ENCODE assay signal across 8 mouse cellular contexts in genomic region chr4:156030651-156031118, GRCm38 (mm10). TPM values are rescaled to one million over a fixed set of nuclear protein-coding genes. Genes with fewer than 3 reads are reported as not detected.
DNase-seq lines count a peak whose midpoint lies in the region; ATAC-seq and TF ChIP-seq lines count a peak whose summit lies in the region.

No protein-coding gene starts in this region.

- WGBS in kidney, adult 2 months: 41% methylated on average over 9 of the region's 9 CpGs
- 68% methylated on average over 9 of the region's 9 CpGs for WGBS in forebrain, postnatal 0 days
- 89% methylated on average over 8 of the region's 9 CpGs for WGBS in macrophage (ENCODE audit: missing documents)

- no peaks in the 10 kb centered on the region for H3K9me3 ChIP-seq in forebrain, postnatal 0 days (ENCODE audit: low read length)

- intact Hi-C loops in left cerebral cortex, postnatal 36 days (cut with DNase I): loop anchor here (5.0 kb wide), 1 partner anchor 67 kb away; no protein-coding TSS in a partner anchor

- H3K4me2 ChIP-seq in forebrain, postnatal 0 days (ENCODE audit: low read depth): peak overlapping the region; percentile 73

- H3K4me1 ChIP-seq in kidney, adult 2 months (ENCODE audit: control insufficient read depth, insufficient read depth, low read length): peaks cover 15% of the 10 kb centered on the region
- peaks cover 16% of the 10 kb centered on the region for H3K4me1 ChIP-seq in forebrain, postnatal 0 days (ENCODE audit: insufficient read depth)

- no peak for TF ChIP-seq POLR2A in kidney, adult 2 months (IDR thresholded peaks at IDR 0.05; ENCODE audit: low read depth, low read length)

- H3K79me2 ChIP-seq in macrophage (ENCODE audit: inconsistent target): no peaks in the 10 kb centered on the region

- no peaks in the 10 kb centered on the region for H3K36me3 ChIP-seq in kidney, adult 2 months (ENCODE audit: control insufficient read depth, insufficient read depth, low read length)
- H3K36me3 ChIP-seq in forebrain, postnatal 0 days (ENCODE audit: insufficient read depth): peaks cover 6% of the 10 kb centered on the region; the same call in 1 of the 2 replicates
- H3K36me3 ChIP-seq in macrophage (ENCODE audit: inconsistent target): no peaks in the 10 kb centered on the region

- peak overlapping the region; percentile 64 for H3K9ac ChIP-seq in forebrain, postnatal 0 days

- DNase-seq in kidney, adult 2 months: no peak
- DNase-seq in kidney, postnatal 4 days: no peak
- peak; percentile 23 for DNase-seq in Muller cell, postnatal 12 days (ENCODE audit: inconsistent ontology term)
- no peak for DNase-seq in forebrain, postnatal 0 days
- DNase-seq in urinary bladder, postnatal 25 days (ENCODE audit: low spot score): no peak
- no peak for DNase-seq in spleen, adult 18-20 months
- no peak for DNase-seq in left cerebral cortex, postnatal 36 days (ENCODE audit: low spot score in 2 of 2)

- TF ChIP-seq CTCF in kidney, adult 2 months (conservative IDR thresholded peaks at IDR 0.05; ENCODE audit: insufficient read depth, insufficient read length, low read depth, low read length): no peak
- TF ChIP-seq CTCF in forebrain, postnatal 0 days (IDR thresholded peaks at IDR 0.05; ENCODE audit: low read depth): no peak; the same call in 1 of the 2 replicates

- H3K4me3 ChIP-seq in kidney, adult 2 months (ENCODE audit: insufficient read depth, low read depth, low read length): peak overlapping the region; percentile 57
- H3K4me3 ChIP-seq in forebrain, postnatal 0 days (ENCODE audit: low read depth, low read length): peak overlapping the region; percentile 51
- 0 out of 2 replicates have a peak overlapping the region, but pooled peaks have one; percentile 24 for H3K4me3 ChIP-seq in macrophage (ENCODE audit: inconsistent target)

- no peaks in the 10 kb centered on the region for H3K27me3 ChIP-seq in kidney, adult 2 months (replicated peaks; ENCODE audit: control insufficient read depth, insufficient read depth, low read length)
- peaks cover 9% of the 10 kb centered on the region for H3K27me3 ChIP-seq in forebrain, postnatal 0 days (ENCODE audit: insufficient read depth, low read length)

- ATAC-seq in forebrain, postnatal 0 days: peak; percentile 10; the same call in 1 of the 2 replicates

- peak overlapping the region; percentile 21; the same call in 1 of the 2 replicates for H3K27ac ChIP-seq in kidney, adult 2 months (ENCODE audit: insufficient read depth, low read depth, low read length)
- H3K27ac ChIP-seq in forebrain, postnatal 0 days (ENCODE audit: low read depth, low read length): peak overlapping the region; percentile 64
- no peak overlapping the region for H3K27ac ChIP-seq in macrophage

RNA-seq across cellular contexts. Expression of gene Tnfrsf18, which starts 4.7 kb away (rescaled TPM):
- polyA plus RNA-seq in kidney, adult 2 months (2012; rRNA removed): 0.95 and 4.0 TPM in 2 replicates
- total RNA-seq in forebrain, postnatal 0 days (2014; rRNA removed): 1.5 TPM in 1 of 2 replicates, not detected in the other
- 0.67 and 1.2 TPM in 2 replicates for polyA plus RNA-seq in forebrain, postnatal 0 days (2015; fragmentation: Nextera tagmentation; extraction: Ambion mirVana)
- not detected for total RNA-seq in macrophage (2018; cell fraction: chromatin; rRNA removed)
- under 1 TPM in 11 of 26 experiments, not detected in 15; 0.14 to 0.42 (median 0.22) TPM for total RNA-seq in macrophage (2018; cell fraction: cytosol; rRNA removed)
- total RNA-seq in macrophage (2018; cell fraction: nucleus; rRNA removed): under 1 TPM in 2 of 26 experiments, not detected in 24; 0.46 to 0.56 TPM
- 0.29 to 0.30 TPM in 2 of 3 replicates, not detected in the other for polyA plus RNA-seq in macrophage (2018)
- not detected for total RNA-seq in left cerebral cortex, postnatal 36 days (2021)

RNA-seq across cellular contexts. Expression of gene Tnfrsf4, which starts 17.0 kb away (rescaled TPM):
- polyA plus RNA-seq in kidney, adult 2 months (2012; rRNA removed): 1.6 and 3.8 TPM in 2 replicates
- total RNA-seq in forebrain, postnatal 0 days (2014; rRNA removed): 0.48 and 1.3 TPM in 2 replicates
- 0.40 and 0.49 TPM in 2 replicates for polyA plus RNA-seq in forebrain, postnatal 0 days (2015; fragmentation: Nextera tagmentation; extraction: Ambion mirVana)
- total RNA-seq in macrophage (2018; cell fraction: chromatin; rRNA removed): 10 to 100 TPM in 11 of 26 experiments, 1 to 10 TPM in 14, not detected in 1; 1.7 to 16.8 (median 7.6) TPM
- total RNA-seq in macrophage (2018; cell fraction: cytosol; rRNA removed): 1 to 10 TPM in 2 of 26 experiments, under 1 TPM in 19, not detected in 5; 0.10 to 1.2 (median 0.41) TPM
- total RNA-seq in macrophage (2018; cell fraction: nucleus; rRNA removed): 1 to 10 TPM; 1.1 to 9.5 (median 3.5) TPM
- polyA plus RNA-seq in macrophage (2018): 0.47 to 0.95 TPM (median 0.93 TPM) in 3 replicates
- total RNA-seq in left cerebral cortex, postnatal 36 days (2021): 1 to 10 TPM in 1 of 2 experiments, under 1 TPM in 1; 0.39 to 1.9 TPM

RNA-seq across cellular contexts. Expression of gene Ttll10, which starts 28.5 kb away (rescaled TPM):
- polyA plus RNA-seq in kidney, adult 2 months (2012; rRNA removed): 20.7 and 27.5 TPM in 2 replicates
- not detected in 2 replicates for total RNA-seq in forebrain, postnatal 0 days (2014; rRNA removed)
- polyA plus RNA-seq in forebrain, postnatal 0 days (2015; fragmentation: Nextera tagmentation; extraction: Ambion mirVana): 0.06 TPM in 1 of 2 replicates, not detected in the other
- total RNA-seq in macrophage (2018; cell fraction: chromatin; rRNA removed): not detected
- total RNA-seq in macrophage (2018; cell fraction: cytosol; rRNA removed): not detected
- total RNA-seq in macrophage (2018; cell fraction: nucleus; rRNA removed): not detected
- not detected in 3 replicates for polyA plus RNA-seq in macrophage (2018)
- not detected for total RNA-seq in left cerebral cortex, postnatal 36 days (2021)

RNA-seq across cellular contexts. Expression of gene Sdf4, which starts 38.0 kb away (rescaled TPM):
- polyA plus RNA-seq in kidney, adult 2 months (2012; rRNA removed): 55.1 and 60.4 TPM in 2 replicates
- 123 and 126 TPM in 2 replicates for total RNA-seq in forebrain, postnatal 0 days (2014; rRNA removed)
- polyA plus RNA-seq in forebrain, postnatal 0 days (2015; fragmentation: Nextera tagmentation; extraction: Ambion mirVana): 115 and 117 TPM in 2 replicates
- total RNA-seq in macrophage (2018; cell fraction: chromatin; rRNA removed): 100 to 1,000 TPM in 24 of 26 experiments, 10 to 100 TPM in 2; 76.5 to 184 (median 139) TPM
- 100 to 1,000 TPM; 182 to 279 (median 233) TPM for total RNA-seq in macrophage (2018; cell fraction: cytosol; rRNA removed)
- total RNA-seq in macrophage (2018; cell fraction: nucleus; rRNA removed): 100 to 1,000 TPM in 25 of 26 experiments, 10 to 100 TPM in 1; 92.3 to 220 (median 162) TPM
- polyA plus RNA-seq in macrophage (2018): 261 to 438 TPM (median 289 TPM) in 3 replicates
- 100 to 1,000 TPM; 184 to 206 TPM for total RNA-seq in left cerebral cortex, postnatal 36 days (2021)

RNA-seq across cellular contexts. Expression of gene B3galt6, which starts 38.2 kb away (rescaled TPM):
- 4.5 and 5.0 TPM in 2 replicates for polyA plus RNA-seq in kidney, adult 2 months (2012; rRNA removed)
- 39.5 and 43.9 TPM in 2 replicates for total RNA-seq in forebrain, postnatal 0 days (2014; rRNA removed)
- polyA plus RNA-seq in forebrain, postnatal 0 days (2015; fragmentation: Nextera tagmentation; extraction: Ambion mirVana): 19.4 and 28.6 TPM in 2 replicates
- 1 to 10 TPM in 18 of 26 experiments, under 1 TPM in 7, not detected in 1; 0.25 to 5.3 (median 1.6) TPM for total RNA-seq in macrophage (2018; cell fraction: chromatin; rRNA removed)
- 1 to 10 TPM; 1.7 to 4.6 (median 3.4) TPM for total RNA-seq in macrophage (2018; cell fraction: cytosol; rRNA removed)
- 1 to 10 TPM in 25 of 26 experiments, under 1 TPM in 1; 0.69 to 8.5 (median 3.4) TPM for total RNA-seq in macrophage (2018; cell fraction: nucleus; rRNA removed)
- 1.4 to 6.1 TPM (median 2.9 TPM) in 3 replicates for polyA plus RNA-seq in macrophage (2018)
- 10 to 100 TPM in 1 of 2 experiments, 1 to 10 TPM in 1; 9.9 to 11.1 TPM for total RNA-seq in left cerebral cortex, postnatal 36 days (2021)

Comparison
In these comparisons a context has a peak if more than half of its experiments do, and no peak if none do; other contexts are left out.
1. RNA of gene Ttll10, which starts 28.5 kb away (polyA plus RNA-seq): 20.7 to 27.5 TPM in kidney, adult 2 months; 0.06 TPM in forebrain, postnatal 0 days and not detected in macrophage; every median in the first group is over 10 times any median in the second.
2. Peak in every context shown above with its lines, with median percentiles within 50 percentile points of each other: H3K4me3 ChIP-seq.